Mouse (Mus musculus) layer of hippocampus, adult 2 months (tissue): ENCODE results near the gene Haspin. TPM values are rescaled to one million over a fixed set of nuclear protein-coding genes. Genes with fewer than 3 reads are reported as not detected.

ENCODE experiments used
- DNase-seq, 2 experiments: peaks; one replicate each; pipeline ENCODE4 v3.0.0; 2022; ENCODE audit warnings: low spot score in 2 of 2
- H3K27ac ChIP-seq: fragments of 200-600 bp; 2 replicates; pipeline ENCODE4 v1.8.1; 2022
- H3K4me3 ChIP-seq: fragments of 200-600 bp; 2 replicates; pipeline ENCODE4 v1.8.1; 2022; ENCODE audit warnings: mild to moderate bottlenecking
- CTCF ChIP-seq: fragments of 200-600 bp; conservative IDR thresholded peaks from 2 replicates; pipeline ENCODE4 v1.8.1; 2022; ENCODE audit warnings: antibody characterized with exemption, mild to moderate bottlenecking, moderate library complexity
- total RNA-seq, 2 experiments: library from RNA; stranded (reverse); gene quantifications; 2 replicates each; pipeline ENCODE4 v1.2.3; 2021

The Haspin gene
- total RNA-seq, 2 experiments from 2014 or later: 0.33 to 0.44 TPM

GRCm38 (mm10) chr11:73162284-73162683, 24.2 kb upstream of the Haspin start:
- H3K4me3 ChIP-seq: no peak overlapping the region
- H3K27ac ChIP-seq: no peak overlapping the region
- TF ChIP-seq CTCF: no peak
- DNase-seq: no peak

- no peak for TF ChIP-seq CTCF
- Histone ChIP-seq H3K27ac (no peak overlapping the region), H3K4me3 (no peak overlapping the region)
- DNase-seq: no peak
These were observed 23.5 kb upstream of the Haspin start for GRCm38 (mm10) chr11:73161616-73162015.

GRCm38 (mm10) chr11:73160811-73161200, 22.7 kb upstream of the Haspin start:
- H3K4me3 ChIP-seq: peak overlapping the region; percentile 50
- no peak for TF ChIP-seq CTCF
- no peak overlapping the region for H3K27ac ChIP-seq
- no peak for DNase-seq

- Histone ChIP-seq H3K27ac (peak within 1 kb of the TSS; percentile 48; the same call in 1 of the 2 replicates), H3K4me3 (peak within 1 kb of the TSS; percentile 50)
- no peak for DNase-seq
- TF ChIP-seq CTCF: no peak
These were observed 22.1 kb upstream of the Haspin start, which contains the start of gene P2rx5 for GRCm38 (mm10) chr11:73159957-73160810. Gene P2rx5 (plus strand): TSS chr11:73160421.

GRCm38 (mm10) chr11:73155071-73155470, 17.0 kb upstream of the Haspin start:
- Histone ChIP-seq H3K4me3 (no peak overlapping the region), H3K27ac (peak overlapping the region; percentile 28; the same call in 1 of the 2 replicates)
- no peak for TF ChIP-seq CTCF
- peak in 1 of 2 experiments; percentile 60 for DNase-seq

GRCm38 (mm10) chr11:73148209-73148608, 10.1 kb upstream of the Haspin start:
- TF ChIP-seq CTCF: no peak
- H3K27ac ChIP-seq: no peak overlapping the region
- H3K4me3 ChIP-seq: no peak overlapping the region
- DNase-seq: no peak

GRCm38 (mm10) chr11:73146975-73147365, 8.9 kb upstream of the Haspin start:
- H3K4me3 ChIP-seq: no peak overlapping the region
- DNase-seq: no peak
- H3K27ac ChIP-seq: no peak overlapping the region
- TF ChIP-seq CTCF: no peak

GRCm38 (mm10) chr11:73146026-73146974, 8.2 kb upstream of the Haspin start:
- no peak overlapping the region for H3K27ac ChIP-seq
- no peak for DNase-seq
- no peak overlapping the region for H3K4me3 ChIP-seq
- TF ChIP-seq CTCF: no peak

- no peak for DNase-seq
- no peak for TF ChIP-seq CTCF
- H3K27ac ChIP-seq: no peak overlapping the region
- no peak overlapping the region for H3K4me3 ChIP-seq
These were observed 6.2 kb upstream of the Haspin start for GRCm38 (mm10) chr11:73144261-73144681.

- no peak for DNase-seq
- TF ChIP-seq CTCF: no peak
- H3K27ac ChIP-seq: no peak overlapping the region
- peak overlapping the region; percentile 65 for H3K4me3 ChIP-seq
These were observed 978 bp downstream of the Haspin start for GRCm38 (mm10) chr11:73137116-73137515.

GRCm38 (mm10) chr11:73136587-73136986, 1.5 kb downstream of the Haspin start:
- no peak overlapping the region for H3K4me3 ChIP-seq
- TF ChIP-seq CTCF: no peak
- DNase-seq: no peak
- no peak overlapping the region for H3K27ac ChIP-seq

GRCm38 (mm10) chr11:73134222-73134621, 3.9 kb downstream of the Haspin start:
- no peak overlapping the region for H3K4me3 ChIP-seq
- TF ChIP-seq CTCF: no peak
- DNase-seq: no peak
- no peak overlapping the region for H3K27ac ChIP-seq

GRCm38 (mm10) chr11:73132999-73133398, 5.1 kb downstream of the Haspin start:
- no peak overlapping the region for H3K4me3 ChIP-seq
- DNase-seq: no peak
- no peak for TF ChIP-seq CTCF
- H3K27ac ChIP-seq: no peak overlapping the region
